Mouse (Mus musculus) forebrain, embryonic 14.5 days (tissue): ENCODE measurements around the gene Asb6. TPM values are rescaled to one million over a fixed set of nuclear protein-coding genes. Genes with fewer than 3 reads are reported as not detected.
A peak's percentile ranks its signal among the peaks of the same experiment; 100 is the strongest.

Experiments
- ATAC-seq: fragments of 200-750 bp; cut with Nextera tagmentation; 2 replicates; pipeline ENCODE4 v1.8.0; 2017; ENCODE audit warnings: mild to moderate bottlenecking, moderate library complexity
- DNase-seq: peaks from one replicate; pipeline ENCODE4 v3.0.0-alpha.2; 2015; ENCODE audit warnings: low spot score
- H3K27ac ChIP-seq: fragments of 300-500 bp; sonication (generic); 2 replicates; pipeline ENCODE4 v1.5.1; 2014; ENCODE audit warnings: low read depth, mild to moderate bottlenecking, control low read depth, low read length, moderate library complexity
- H3K27me3 ChIP-seq: fragments of 300-500 bp; sonication (generic); replicated peaks from 2 replicates; pipeline ENCODE4 v1.6.1; 2014; ENCODE audit warnings: low read length, control low read depth, mixed read lengths; ENCODE audit not compliant: control insufficient read depth, insufficient read depth
- H3K36me3 ChIP-seq: fragments of 300-500 bp; sonication (generic); 2 replicates; pipeline ENCODE4 v1.6.1; 2014; ENCODE audit warnings: low read length, control low read depth; ENCODE audit not compliant: control insufficient read depth, insufficient read depth
- H3K4me1 ChIP-seq: fragments of 300-500 bp; sonication (generic); 2 replicates; pipeline ENCODE4 v1.6.1; 2014; ENCODE audit warnings: antibody characterized with exemption, low read length, control low read depth; ENCODE audit not compliant: control insufficient read depth, insufficient read depth
- H3K4me2 ChIP-seq: fragments of 300-500 bp; sonication (generic); 2 replicates; pipeline ENCODE4 v1.6.1; 2014; ENCODE audit warnings: mild to moderate bottlenecking, control low read depth, low read length
- H3K4me3 ChIP-seq: fragments of 300-500 bp; sonication (generic); 2 replicates; pipeline ENCODE4 v1.5.1; 2014; ENCODE audit warnings: low read depth, low read length, control low read depth
- H3K9ac ChIP-seq: fragments of 300-500 bp; sonication (generic); 2 replicates; pipeline ENCODE4 v1.6.1; 2014; ENCODE audit warnings: mild to moderate bottlenecking, low read length, control low read depth, moderate library complexity
- H3K9me3 ChIP-seq: fragments of 300-500 bp; sonication (generic); replicated peaks from 2 replicates; pipeline ENCODE4 v1.6.1; 2016; ENCODE audit warnings: low read length, control low read depth, mixed read lengths; ENCODE audit not compliant: control insufficient read depth
- WGBS: fragments of 180-500 bp; shearing (Covaris S2); extraction: QIAGEN DNeasy Blood & Tissue Kit; methylation state at CpG from one replicate; pipeline ENCODE4 v1.1.7; 2014; 5-methylcytosine and 5-hydroxymethylcytosine counted together
- polyA plus RNA-seq: library from polyadenylated mRNA; unstranded; fragments of >200 nt; fragmentation: Nextera tagmentation; extraction: Ambion mirVana; gene quantifications from 2 replicates; pipeline ENCODE4 v1.2.1, GENCODE M21; 2014

Asb6 gene
- polyA plus RNA-seq, 1 experiment from 2014 or later, result 35.9 TPM

GRCm38 (mm10) chr2:30795889-30796275 lies 34.3 kb downstream of the Asb6 start:
- Histone ChIP-seq H3K4me1 (peaks cover 19% of the 10 kb centered on the region), H3K27me3 (no peaks in the 10 kb centered on the region), H3K36me3 (no peaks in the 10 kb centered on the region), H3K4me2 (peak overlapping the region; percentile 46), H3K27ac (peak overlapping the region; percentile 23), H3K9me3 (no peaks in the 10 kb centered on the region), H3K4me3 (no peak overlapping the region), H3K9ac (peak overlapping the region; percentile 35; the same call in 1 of the 2 replicates)
- DNase-seq, result no peak
- peak; percentile 8; the same call in 1 of the 2 replicates for ATAC-seq
- 40% methylated on average over 5 of the region's 5 CpGs for WGBS

- peak overlapping the region; percentile 33; the same call in 1 of the 2 replicates for H3K4me3 ChIP-seq
- peak overlapping the region; percentile 61; the same call in 1 of the 2 replicates for H3K4me2 ChIP-seq
- peaks cover 19% of the 10 kb centered on the region for H3K4me1 ChIP-seq
- DNase-seq (no peak), ATAC-seq (no peak)
- H3K9ac ChIP-seq, result peak overlapping the region; percentile 35; the same call in 1 of the 2 replicates
- H3K36me3 ChIP-seq, result no peaks in the 10 kb centered on the region
- 65% methylated on average over 7 of the region's 7 CpGs for WGBS
- H3K9me3 ChIP-seq, result no peaks in the 10 kb centered on the region
- H3K27ac ChIP-seq, result peak overlapping the region; percentile 81
- no peaks in the 10 kb centered on the region for H3K27me3 ChIP-seq
Measured at GRCm38 (mm10) chr2:30795271-30795888, 34.8 kb downstream of the Asb6 start.

- peak overlapping the region; percentile 81 for H3K27ac ChIP-seq
- H3K4me3 ChIP-seq, result peak overlapping the region; percentile 33
- peak overlapping the region; percentile 61 for H3K4me2 ChIP-seq
- H3K9ac ChIP-seq, result peak overlapping the region; percentile 60
- 5% methylated on average over 48 of the region's 48 CpGs for WGBS
- H3K9me3 ChIP-seq, result no peaks in the 10 kb centered on the region
- H3K36me3 ChIP-seq, result no peaks in the 10 kb centered on the region
- ATAC-seq (peak; percentile 71), DNase-seq (peak; percentile 91)
- H3K27me3 ChIP-seq, result no peaks in the 10 kb centered on the region
- peaks cover 19% of the 10 kb centered on the region for H3K4me1 ChIP-seq
Measured at GRCm38 (mm10) chr2:30794179-30795108, 35.7 kb downstream of the Asb6 start.

- no peak for ATAC-seq
- no peak overlapping the region for H3K4me2 ChIP-seq
- peaks cover 19% of the 10 kb centered on the region for H3K4me1 ChIP-seq
- DNase-seq, result no peak
- no peak overlapping the region for H3K4me3 ChIP-seq
- H3K9me3 ChIP-seq, result no peaks in the 10 kb centered on the region
- no peaks in the 10 kb centered on the region for H3K27me3 ChIP-seq
- no peak overlapping the region for H3K27ac ChIP-seq
- H3K36me3 ChIP-seq, result no peaks in the 10 kb centered on the region
- no peak overlapping the region for H3K9ac ChIP-seq
- WGBS, result 85% methylated on average over 7 of the region's 7 CpGs
Measured at GRCm38 (mm10) chr2:30792061-30792460, 38.1 kb downstream of the Asb6 start.

GRCm38 (mm10) chr2:30787466-30787865 lies 42.7 kb downstream of the Asb6 start:
- no peak overlapping the region for H3K4me2 ChIP-seq
- H3K27me3 ChIP-seq, result no peaks in the 10 kb centered on the region
- H3K27ac ChIP-seq, result peak overlapping the region; percentile 49; the same call in 1 of the 2 replicates
- no peak for ATAC-seq
- H3K4me1 ChIP-seq, result peaks cover 16% of the 10 kb centered on the region
- peak overlapping the region; percentile 32; the same call in 1 of the 2 replicates for H3K9ac ChIP-seq
- no peak for DNase-seq
- no peaks in the 10 kb centered on the region for H3K36me3 ChIP-seq
- no peak overlapping the region for H3K4me3 ChIP-seq
- WGBS, result 66% methylated on average over 4 of the region's 4 CpGs
- no peaks in the 10 kb centered on the region for H3K9me3 ChIP-seq

GRCm38 (mm10) chr2:30784078-30784994 lies 45.8 kb downstream of the Asb6 start:
- 0 out of 2 replicates have a peak, but pooled peaks have one; percentile 33 for ATAC-seq
- H3K27ac ChIP-seq, result peak overlapping the region; percentile 52; the same call in 1 of the 2 replicates
- no peak for DNase-seq
- 19% methylated on average over 31 of the region's 40 CpGs for WGBS
- peak overlapping the region; percentile 59; the same call in 1 of the 2 replicates for H3K9ac ChIP-seq
- peak overlapping the region; percentile 12 for H3K4me2 ChIP-seq
- no peaks in the 10 kb centered on the region for H3K9me3 ChIP-seq
- peaks cover 16% of the 10 kb centered on the region for H3K4me1 ChIP-seq
- no peak overlapping the region; the same call in 1 of the 2 replicates for H3K4me3 ChIP-seq
- H3K36me3 ChIP-seq, result no peaks in the 10 kb centered on the region
- no peaks in the 10 kb centered on the region for H3K27me3 ChIP-seq

GRCm38 (mm10) chr2:30783346-30783745 lies 46.8 kb downstream of the Asb6 start:
- Histone ChIP-seq H3K4me3 (no peak overlapping the region; the same call in 1 of the 2 replicates), H3K27me3 (no peaks in the 10 kb centered on the region), H3K9me3 (no peaks in the 10 kb centered on the region), H3K27ac (peak overlapping the region; percentile 39; the same call in 1 of the 2 replicates), H3K4me1 (peaks cover 16% of the 10 kb centered on the region), H3K36me3 (no peaks in the 10 kb centered on the region), H3K4me2 (peak overlapping the region; percentile 46), H3K9ac (peak overlapping the region; percentile 61)
- WGBS, result 0% methylated on average over 13 of the region's 13 CpGs
- DNase-seq (peak; percentile 91), ATAC-seq (peak; percentile 74)
